Mouse (Mus musculus) left cerebral cortex, postnatal 36 days (tissue): Measurements from ENCODE around the gene Sept1. TPM values are rescaled to one million over a fixed set of nuclear protein-coding genes. Genes with fewer than 3 reads are reported as not detected.
"Not testable (repeated sequence)": the region's sequence is repeated elsewhere in the genome, so short reads cannot be mapped to it uniquely, and the experiment has no call there.

Source experiments
- DNase-seq, 2 experiments: peaks; one replicate each; pipeline ENCODE4 v3.0.0; 2021 to 2022; ENCODE audit warnings: low spot score in 2 of 2, mixed read lengths in 1 of 2
- intact Hi-C: fragments of 180-260 bp; cut with DNase I; formaldehyde crosslinking; loops from one replicate; pipeline ENCODE4 v1.15.1; 2025
- total RNA-seq, 2 experiments: library from RNA; stranded (reverse); gene quantifications; 2 replicates each; pipeline ENCODE4 v1.2.3; 2021

The Sept1 gene
- total RNA-seq, 2 experiments from 2014 or later, result 3.2 to 5.6 TPM

DNA sequence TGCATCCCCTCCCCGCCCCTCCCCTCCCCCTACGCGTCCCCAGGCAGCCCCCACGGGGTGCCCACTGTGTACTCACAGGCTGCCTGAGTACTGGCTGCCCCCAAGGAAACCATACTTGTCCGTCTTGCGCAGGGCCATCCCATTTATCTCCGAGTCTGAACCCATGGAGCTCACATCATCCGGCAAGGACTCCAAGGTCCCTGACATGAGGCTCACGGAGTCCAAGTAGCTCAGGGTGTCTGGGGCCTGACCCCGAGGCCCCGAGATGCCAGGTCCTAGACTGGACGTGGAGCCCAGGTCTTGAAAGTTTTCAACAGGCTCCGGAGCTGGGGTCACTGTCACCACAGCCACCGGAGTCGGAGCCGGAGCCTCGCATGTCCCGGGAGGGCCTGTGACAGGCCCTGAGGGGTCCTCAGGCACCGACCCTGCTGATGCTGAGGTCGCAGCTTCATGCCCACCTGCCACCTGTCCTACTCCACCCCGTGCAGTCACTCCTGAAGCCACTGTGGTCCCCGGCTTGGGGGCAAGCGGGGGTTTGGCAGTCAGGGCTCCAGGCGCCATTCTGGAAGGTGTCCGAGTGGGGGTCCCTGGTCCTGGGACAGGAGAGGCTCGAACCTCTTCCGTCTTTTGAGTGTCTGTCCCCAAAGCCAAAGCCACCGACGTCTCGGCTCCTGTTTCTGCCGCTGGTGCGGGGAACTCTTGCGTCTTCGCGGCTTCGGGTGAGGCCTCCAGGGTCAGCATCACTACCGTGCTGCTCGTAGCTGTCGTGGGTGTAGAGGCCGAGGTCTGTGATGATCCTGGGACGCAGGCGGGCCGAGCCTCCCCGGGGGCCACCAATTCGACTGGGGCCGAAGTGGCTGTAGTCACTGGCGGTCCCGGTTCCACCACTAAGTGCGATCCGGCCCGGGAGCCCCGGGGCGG is 25.3 kb downstream of the Sept1 start:
- DNase-seq, result peak in 1 of 2 experiments; percentile 52
- intact Hi-C loops, result no loop called here

- intact Hi-C loops, result no loop called here
Observed at GRCm38 (mm10) chr7:127206606-127207005, 26.3 kb downstream of the Sept1 start.

DNA sequence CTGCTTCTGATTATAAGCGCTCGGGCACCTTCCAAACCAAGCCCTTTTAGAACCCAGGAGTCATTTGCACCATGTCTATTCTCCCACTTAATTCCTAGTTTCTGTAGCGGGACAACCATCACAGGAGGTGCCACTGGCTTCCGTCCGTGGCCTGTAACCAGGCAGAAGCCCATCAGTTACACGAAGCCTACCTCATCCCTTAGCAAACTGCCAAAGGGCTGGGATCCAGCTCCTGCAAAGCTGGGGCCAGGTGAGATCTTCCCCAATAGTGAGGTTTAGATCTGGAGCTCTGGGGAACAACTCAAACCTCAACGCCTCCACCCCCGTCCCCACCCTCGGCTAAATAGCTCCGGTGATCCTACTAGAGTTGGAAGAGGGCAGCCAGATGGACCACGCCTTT is 36.4 kb downstream of the Sept1 start:
- intact Hi-C loops, result no loop called here
- no peak for DNase-seq

More at GRCm38 (mm10) chr7:127206606-127207005, 26.3 kb downstream of the Sept1 start:
- no peak for DNase-seq

DNA sequence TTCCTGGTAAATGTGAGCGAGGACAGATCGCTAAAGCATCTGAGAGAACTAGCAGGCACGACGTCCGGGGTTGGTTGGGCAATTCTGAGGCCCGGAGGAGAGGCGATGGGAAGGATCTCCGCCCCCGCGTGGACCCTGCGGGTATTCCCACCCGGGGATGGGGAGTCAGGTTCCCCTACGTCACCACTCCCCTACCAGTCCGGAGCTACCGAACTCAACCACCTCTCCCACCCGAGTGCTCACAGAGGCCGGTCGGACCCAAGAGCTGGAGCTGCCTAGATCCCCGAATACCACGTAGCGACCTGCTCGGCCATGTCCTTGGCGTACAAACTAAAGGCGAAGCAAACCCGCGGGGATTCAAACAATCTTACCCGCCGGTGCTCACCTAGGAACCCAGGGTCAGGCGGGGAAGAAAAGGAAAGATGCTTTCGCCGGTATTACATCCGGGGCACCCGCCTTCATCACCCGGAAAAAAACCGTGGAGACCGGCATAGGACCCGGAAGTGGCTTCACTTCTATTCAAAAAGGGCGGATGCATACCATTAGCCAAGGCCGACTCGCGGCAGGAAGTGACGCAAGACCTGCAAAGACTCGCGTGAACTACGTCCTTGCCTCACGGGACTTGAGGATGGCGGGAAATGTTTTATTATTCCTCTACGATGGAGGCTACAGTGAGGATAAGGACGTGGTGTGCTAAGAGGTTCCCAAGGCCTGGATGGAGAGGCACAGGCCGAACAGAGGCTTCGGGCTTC is 37.2 kb downstream of the Sept1 start, which contains the start of gene Cd2bp2:
Gene Cd2bp2, minus strand, starts transcription at position 507 of the 752 bp plus-strand sequence.
- intact Hi-C loops, result no loop called here
- DNase-seq, result peak; percentile 96

GRCm38 (mm10) chr7:127194633-127195029 is 38.3 kb downstream of the Sept1 start:
- intact Hi-C loops, result no loop called here
- DNase-seq, result no peak

DNA sequence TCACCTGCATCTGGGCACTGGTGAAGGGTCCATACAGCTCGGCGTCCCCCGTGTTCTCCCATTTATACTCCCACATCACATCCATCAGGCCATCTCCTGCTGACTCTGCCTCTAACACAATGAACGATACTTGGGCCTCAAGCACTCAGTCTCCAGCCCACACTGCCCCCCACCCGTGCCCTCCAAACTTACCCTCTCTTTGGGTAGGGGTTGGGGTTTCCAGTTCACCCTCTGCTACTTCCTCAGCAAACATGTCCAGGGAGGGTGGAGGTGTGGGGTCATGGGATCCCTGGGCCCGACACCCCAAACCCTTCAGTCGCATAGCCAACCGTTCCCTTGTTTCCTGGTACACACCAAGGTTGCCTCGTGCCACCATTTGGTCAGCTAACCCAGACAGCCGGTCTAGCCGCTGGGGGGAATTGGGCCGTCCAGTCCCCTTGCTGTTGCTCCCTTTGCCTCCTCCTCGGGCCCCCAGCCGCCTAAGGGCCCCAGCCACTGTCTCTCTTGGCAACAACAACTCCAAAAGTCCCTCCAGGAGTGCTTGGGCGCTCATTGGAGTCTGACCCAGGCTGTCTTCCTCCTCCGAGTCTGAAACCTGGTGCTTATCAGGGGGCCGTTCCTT is 38.8 kb downstream of the Sept1 start:
- intact Hi-C loops, result no loop called here
- no peak for DNase-seq

GRCm38 (mm10) chr7:127192989-127193388 is 39.9 kb downstream of the Sept1 start:
- DNase-seq, result no peak
- intact Hi-C loops, result no loop called here

DNA sequence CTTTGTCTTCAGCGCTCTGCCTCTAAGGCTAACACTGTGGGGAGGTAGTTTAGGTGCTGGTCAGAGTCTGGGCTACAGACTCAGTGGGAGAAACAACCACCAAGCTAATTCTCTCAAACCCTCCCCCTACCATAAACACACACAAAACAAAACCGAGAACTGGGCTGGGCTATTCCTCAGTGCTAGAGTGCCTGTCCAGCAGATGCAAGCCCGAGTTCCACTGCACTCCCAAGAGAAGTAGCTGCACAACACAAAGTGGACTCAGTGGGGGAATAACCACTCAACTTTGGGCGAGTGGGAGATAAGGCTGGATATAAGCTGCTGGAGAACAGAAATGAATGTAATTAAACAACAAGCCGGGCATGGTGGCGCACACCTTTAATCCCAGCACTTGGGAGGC is 42.3 kb downstream of the Sept1 start:
- intact Hi-C loops, result no loop called here

DNA sequence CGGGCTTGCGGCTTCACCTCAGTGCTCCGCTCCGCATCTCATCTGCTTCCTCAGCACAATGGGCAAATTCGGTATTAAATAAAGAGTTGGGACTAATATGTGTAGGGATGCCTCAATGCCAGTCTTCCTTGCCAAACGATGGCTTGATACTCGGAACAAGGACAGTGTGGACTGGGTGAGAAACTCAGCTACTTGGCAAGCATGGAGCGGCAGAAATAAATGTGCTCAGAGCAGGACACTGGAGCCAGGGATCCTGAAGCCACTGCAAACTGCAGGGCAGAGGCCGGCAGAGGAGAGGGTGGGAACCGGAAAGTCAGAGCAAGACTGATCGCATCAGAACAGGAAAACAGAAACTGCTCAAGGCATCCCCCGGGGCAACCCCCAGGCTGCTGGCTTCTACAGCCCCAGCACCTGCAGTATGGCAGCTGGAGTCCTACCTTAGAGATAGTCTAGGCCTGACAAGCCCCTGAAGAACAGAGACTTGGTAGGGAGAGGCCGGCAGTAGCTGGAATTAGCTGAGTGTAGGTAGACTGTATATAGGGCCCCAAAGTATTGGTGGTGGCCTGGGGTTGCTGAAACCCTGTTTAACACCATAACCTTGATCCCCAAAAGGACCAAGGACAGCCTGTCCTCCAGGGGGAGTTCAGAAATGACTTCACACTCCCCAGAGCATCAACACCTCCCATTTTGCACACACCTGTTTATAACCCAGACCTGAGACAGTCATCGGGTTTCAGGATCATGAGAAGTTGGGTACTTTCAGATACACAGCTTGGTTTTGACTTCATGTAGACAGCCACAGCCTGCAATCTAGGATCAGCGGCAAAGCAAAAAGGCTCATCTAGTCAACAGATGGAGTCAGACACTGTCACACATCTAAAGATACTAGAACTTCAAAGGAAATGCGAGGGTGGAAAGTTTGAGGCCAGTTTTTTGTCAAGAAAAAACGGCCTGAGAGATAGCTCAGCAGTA is 44.3 kb downstream of the Sept1 start:
- no peak for DNase-seq
- intact Hi-C loops, result loop anchor here (5.0 to 10.0 kb wide), 2 partner anchors 71 to 374 kb away; no protein-coding TSS in a partner anchor

More for the DNA sequence above, 42.3 kb downstream of the Sept1 start:
- no peak for DNase-seq

GRCm38 (mm10) chr7:127187351-127187750 is 45.6 kb downstream of the Sept1 start:
- no peak for DNase-seq
- intact Hi-C loops, result loop anchor here (5.0 to 10.0 kb wide), 2 partner anchors 70 to 373 kb away; no protein-coding TSS in a partner anchor

GRCm38 (mm10) chr7:127185601-127186000 is 47.3 kb downstream of the Sept1 start:
- no peak for DNase-seq
- intact Hi-C loops, result loop anchor here (5.0 to 10.0 kb wide), 2 partner anchors 68 to 371 kb away; no protein-coding TSS in a partner anchor

DNA sequence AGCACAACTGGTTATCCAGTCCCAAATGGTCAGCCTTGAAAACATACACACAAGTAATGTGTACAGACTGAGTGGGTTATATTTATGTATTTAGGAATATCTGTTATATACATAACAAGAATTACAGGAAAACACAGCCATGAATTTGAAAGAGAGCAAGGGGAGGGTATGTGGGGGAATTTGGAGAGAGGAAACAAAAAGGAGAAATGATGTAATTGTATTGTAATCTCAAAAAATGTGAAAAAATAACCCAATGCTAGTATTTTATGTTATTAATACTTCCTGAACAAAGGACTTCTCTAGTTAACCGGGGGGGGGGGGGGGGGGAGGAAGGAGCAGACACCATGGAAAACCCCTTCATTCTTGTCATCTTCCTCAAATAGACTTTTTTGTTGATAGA is 48.2 kb downstream of the Sept1 start:
- intact Hi-C loops, result loop anchor here (5.0 to 10.0 kb wide), 2 partner anchors 67 to 370 kb away; no protein-coding TSS in a partner anchor
- DNase-seq, result no peak

- no peak for DNase-seq
- intact Hi-C loops, result loop anchor here (10.0 kb wide), 1 partner anchor 369 kb away; no protein-coding TSS in a partner anchor
Observed at GRCm38 (mm10) chr7:127183828-127184227, 49.1 kb downstream of the Sept1 start.

GRCm38 (mm10) chr7:127183345-127183744 is 49.6 kb downstream of the Sept1 start:
- intact Hi-C loops, result loop anchor here (10.0 kb wide), 1 partner anchor 369 kb away; no protein-coding TSS in a partner anchor
- DNase-seq, result no peak

DNA sequence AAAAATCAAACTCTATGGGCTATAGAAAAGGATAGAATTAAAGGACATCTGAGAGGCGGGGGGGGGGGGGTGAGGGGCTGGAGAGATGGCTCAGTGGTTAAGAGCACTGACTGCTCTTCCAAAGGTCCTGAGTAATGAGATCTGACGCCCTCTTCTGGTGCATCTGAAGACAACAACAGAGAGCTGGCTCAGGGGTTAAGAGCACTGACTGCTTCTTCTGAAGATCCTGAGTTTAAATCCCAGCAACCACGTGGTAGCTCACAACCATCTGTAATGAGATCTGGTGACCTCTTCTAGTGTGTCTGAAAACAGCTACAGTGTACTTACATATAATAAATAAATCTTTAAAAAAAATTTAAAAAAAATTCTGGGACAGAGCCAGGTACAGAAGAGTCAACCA is 51.2 kb downstream of the Sept1 start:
- intact Hi-C loops, result loop anchor here (10.0 kb wide), 1 partner anchor 367 kb away; no protein-coding TSS in a partner anchor
- not testable (repeated sequence) for DNase-seq

DNA sequence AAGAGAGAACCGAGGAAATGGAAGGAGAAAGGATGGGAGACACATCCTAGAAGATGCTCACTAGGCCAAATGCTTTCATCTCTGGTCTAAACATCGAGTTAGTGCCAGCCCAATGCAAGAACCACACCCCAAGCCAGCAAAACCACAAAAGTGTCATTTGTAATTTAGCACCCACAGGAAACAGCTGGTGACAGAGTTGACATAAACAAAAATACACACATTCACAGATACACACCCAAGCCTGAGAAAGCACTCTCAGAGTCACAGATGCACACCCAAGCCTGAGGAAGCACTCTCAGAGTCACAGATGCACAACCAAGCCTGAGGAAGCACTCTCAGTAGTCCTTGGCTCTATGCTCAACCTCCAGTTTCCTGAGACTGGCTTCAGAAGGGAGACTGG is 52.1 kb downstream of the Sept1 start:
- intact Hi-C loops, result loop anchor here (10.0 kb wide), 1 partner anchor 366 kb away; no protein-coding TSS in a partner anchor
- DNase-seq, result no peak

DNA sequence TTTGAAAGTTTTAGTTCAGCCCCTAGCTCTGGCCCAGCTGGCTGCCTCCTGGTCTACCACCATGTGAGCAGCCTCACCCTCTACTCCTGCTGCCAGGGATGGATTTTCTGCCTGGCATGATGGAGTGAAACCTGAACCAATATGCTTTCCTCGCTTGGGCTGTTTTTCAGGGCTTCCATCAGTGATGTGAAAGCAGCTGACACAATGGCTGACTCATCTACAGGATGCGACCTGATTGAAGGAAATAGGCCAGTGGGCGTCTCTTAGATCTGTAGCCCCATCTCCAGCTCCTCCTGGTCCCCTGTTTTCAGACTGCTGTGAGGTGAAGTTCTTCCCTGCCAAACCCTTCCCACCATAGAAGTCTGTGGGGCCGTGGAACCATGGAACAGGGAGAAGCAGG is 56.0 kb downstream of the Sept1 start:
- DNase-seq, result no peak
- intact Hi-C loops, result loop anchor here (10.0 kb wide), 1 partner anchor 112 kb away; no protein-coding TSS in a partner anchor

DNA sequence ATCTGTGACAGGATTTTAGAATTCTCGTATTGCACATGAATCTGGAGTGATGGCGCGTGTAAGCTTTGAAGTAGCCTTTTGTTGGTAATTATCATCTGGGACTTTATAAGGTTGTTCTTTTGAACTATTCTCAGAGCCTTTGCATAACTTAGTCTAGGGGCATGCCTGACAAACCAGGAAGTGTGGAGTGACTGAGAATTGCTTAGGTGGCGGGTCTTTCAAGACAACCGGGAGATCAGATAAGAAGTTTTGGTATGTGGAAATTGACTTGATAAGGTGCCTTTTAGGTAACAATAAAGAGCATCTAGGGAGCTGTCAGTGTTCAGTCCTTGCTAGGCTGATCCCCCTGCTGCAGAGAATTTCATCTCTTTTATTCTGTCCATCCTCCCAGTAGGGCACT is 66.4 kb downstream of the Sept1 start:
- DNase-seq, result no peak
- intact Hi-C loops, result no loop called here
